Mouse (Mus musculus) thymus, adult 2 months (tissue): Measurements from ENCODE around the gene Slc30a6.

ENCODE experiments used
- CTCF ChIP-seq: fragments of 200-500 bp; IDR thresholded peaks from 2 replicates; pipeline ENCODE4 v1.5.1; 2012; ENCODE audit warnings: mild to moderate bottlenecking, control low read depth, low read length, moderate library complexity, borderline replicate concordance; ENCODE audit not compliant: control insufficient read depth, poor library complexity, insufficient read depth; ENCODE audit errors: extremely low read depth
- POLR2A ChIP-seq: fragments of 200-500 bp; IDR thresholded peaks from 2 replicates; pipeline ENCODE4 v1.6.1; 2012; ENCODE audit warnings: mild to moderate bottlenecking, low read length, control low read depth, moderate library complexity; ENCODE audit not compliant: control insufficient read depth, poor library complexity, insufficient read depth; ENCODE audit errors: extremely low read depth

DNA sequence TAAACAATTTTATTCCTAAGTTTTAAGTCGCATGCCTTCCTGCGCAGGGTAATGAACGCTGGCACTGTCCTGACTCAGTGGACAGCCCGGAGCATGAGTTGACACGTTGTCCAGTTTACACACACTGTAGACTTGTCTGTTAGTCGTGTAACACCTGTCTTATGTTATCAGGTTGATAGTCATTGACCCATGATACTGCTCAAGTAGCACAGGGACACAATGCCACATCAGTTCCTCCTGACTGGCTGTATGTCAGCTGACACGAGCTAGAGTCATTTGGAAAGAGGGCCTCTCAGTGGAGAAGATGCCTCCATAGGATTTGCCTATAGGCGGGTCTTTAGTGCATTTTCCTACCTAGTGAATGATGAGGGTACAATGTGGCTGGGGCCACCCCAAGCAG, 11.1 kb downstream of the Slc30a6 start:
- TF ChIP-seq CTCF, result no peak
- TF ChIP-seq POLR2A, result no peak
